1 mouse cellular context compared by ENCODE assay signal in the genomic region with DNA sequence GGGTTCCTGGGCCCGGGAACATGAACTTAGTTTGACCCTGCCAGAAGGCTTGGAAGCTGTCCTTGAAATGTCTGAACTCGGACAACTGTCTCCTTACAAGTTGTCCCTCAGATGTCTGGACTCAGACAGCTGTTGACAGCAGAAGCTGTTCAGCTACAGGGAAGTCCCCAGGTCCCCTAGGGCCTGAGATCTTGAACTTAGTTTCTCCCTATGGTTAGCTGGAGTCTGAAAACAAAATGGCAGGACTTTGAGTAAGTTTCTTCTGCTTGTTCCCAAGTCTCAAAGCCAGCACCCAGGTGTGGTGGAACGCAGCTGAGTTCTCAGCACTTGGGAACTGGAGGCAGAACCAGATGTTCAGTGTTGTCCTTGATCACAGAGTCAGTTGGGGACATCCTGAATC.
TF ChIP-seq lines count a peak whose summit lies in the region.

No protein-coding gene starts in this region.

TF ChIP-seq in MEL, 35 proteins besides CTCF, POLR2A, EP300 and RAD21 (continued from another document):
- TF ChIP-seq TCF12 (IDR thresholded peaks at IDR 0.05; ENCODE audit: low read depth, low read length): no peak
- no peak for TF ChIP-seq ZC3H11A (IDR thresholded peaks at IDR 0.05; ENCODE audit: low read depth, low read length)
